Mouse (Mus musculus): Measurements from ENCODE around the gene Psen2. TPM values are rescaled to one million over a fixed set of nuclear protein-coding genes. Genes with fewer than 3 reads are reported as not detected.

Psen2 gene
- total RNA-seq (2021) = 10 to 100 TPM; 25.4 to 26.7 TPM
- long read RNA-seq, experiment 1, transcript Psen2-205 (11 exons, 1,997 nt) = major isoform, 9 of 21 reads
- long read RNA-seq, experiment 1, partial matches to known transcripts = 9 of 21 reads
- long read RNA-seq, experiment 1, other reads (novel, unspliced or antisense) = 1 of 21 reads
- long read RNA-seq, experiment 2, partial matches to known transcripts = 3 of 8 reads
- long read RNA-seq, experiment 2, other reads (novel, unspliced or antisense) = 2 of 8 reads

DNA sequence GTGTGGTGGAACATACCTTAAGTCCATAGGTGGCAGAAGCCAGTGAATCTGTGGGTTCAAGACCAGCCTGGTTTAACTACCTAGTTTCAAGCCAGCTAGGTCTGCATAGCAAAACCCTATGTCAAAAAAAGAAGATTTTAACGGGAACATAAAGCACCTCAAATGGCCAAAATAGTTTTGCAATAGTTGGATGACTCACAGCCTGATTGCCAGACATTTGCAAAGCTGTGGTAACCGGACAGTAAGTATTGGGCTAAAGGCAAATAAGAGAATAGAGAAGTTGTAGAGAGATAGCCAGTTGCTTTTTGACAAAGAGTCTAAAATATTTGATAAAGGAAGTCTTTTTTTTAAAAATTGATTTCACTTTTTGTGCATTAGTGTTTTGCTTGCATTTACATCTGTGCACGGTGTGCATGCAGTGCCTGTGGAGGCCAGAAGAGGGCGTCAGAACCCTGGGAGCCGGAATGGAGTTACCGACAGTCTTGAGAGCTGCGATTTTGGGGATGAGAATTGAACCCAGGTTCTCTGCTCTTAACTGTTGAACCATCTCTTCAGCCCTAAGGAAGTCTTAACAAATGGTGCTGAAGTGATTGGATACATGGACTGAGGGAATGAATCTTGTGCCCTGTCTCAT is at the start of gene Psen2:
Gene Psen2 (minus strand): TSS at position 75 of the 634 bp plus-strand sequence.
- DNase-seq = peak; percentile 59

DNA sequence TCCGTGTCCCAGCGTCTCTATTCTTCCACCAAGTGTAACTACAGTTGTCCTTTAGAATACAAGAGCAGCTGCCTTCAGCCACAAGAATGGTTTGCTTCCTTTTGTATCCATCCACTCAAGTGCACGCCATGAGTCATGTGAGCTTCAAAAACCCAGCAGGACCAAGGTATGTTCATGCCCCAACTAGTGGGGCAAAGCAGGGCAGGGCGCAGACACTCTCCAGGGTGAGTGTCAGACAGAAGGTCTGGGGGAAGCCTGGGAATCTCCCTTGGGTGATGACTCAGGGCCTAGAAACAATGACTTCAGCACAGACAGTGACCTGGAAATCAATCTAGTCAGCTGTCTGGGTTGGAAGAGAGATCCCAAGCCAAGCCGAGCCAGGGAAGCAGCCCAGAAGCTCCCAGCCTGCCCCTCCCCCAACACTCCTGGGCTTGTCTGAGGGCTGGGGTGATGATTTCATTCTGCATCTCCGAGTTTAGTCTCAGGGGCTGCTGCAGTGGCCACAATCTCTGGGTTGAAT is 49.6 kb upstream of the Psen2 start:
- DNase-seq = peak; percentile 82

DNA sequence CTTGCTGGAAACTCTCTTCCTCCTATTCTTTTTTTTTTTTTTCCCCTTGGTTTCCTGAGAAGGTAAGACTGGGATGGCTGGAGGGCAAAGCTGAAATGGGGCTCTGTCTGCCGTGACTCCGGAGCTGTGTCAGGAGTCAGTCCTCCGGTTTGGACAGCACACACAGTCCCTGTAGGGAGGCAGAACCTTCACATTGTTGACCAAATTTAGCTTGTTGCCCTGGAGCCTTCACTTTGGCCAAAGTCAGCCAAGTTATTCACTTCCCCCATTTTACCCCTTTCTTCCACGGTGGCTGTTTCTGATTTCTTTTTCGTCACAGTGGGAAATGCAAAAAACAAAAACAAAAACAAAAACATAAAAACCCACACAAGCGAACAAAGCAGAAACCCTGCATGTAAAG is 49.0 kb upstream of the Psen2 start:
- DNase-seq = no peak

DNA sequence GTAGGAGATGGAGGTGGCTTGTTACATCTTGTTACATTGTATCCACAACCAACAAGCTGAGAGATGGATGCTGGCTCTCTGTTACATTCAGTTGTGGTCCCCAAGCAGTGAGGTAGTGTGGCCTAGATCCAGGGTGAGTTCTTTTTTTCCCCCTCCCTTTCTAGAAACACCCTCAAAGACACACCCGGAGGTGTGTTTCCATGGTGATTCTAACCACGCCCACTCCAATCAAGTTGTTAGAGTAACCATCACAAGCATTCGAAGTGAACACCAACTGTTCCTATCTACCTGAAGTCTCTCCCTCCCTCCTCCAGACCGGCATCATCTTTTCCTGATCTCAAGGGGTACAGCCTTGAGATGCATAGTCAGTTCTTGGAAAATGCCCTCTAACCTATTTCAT is 45.7 kb upstream of the Psen2 start:
- DNase-seq = no peak

DNA sequence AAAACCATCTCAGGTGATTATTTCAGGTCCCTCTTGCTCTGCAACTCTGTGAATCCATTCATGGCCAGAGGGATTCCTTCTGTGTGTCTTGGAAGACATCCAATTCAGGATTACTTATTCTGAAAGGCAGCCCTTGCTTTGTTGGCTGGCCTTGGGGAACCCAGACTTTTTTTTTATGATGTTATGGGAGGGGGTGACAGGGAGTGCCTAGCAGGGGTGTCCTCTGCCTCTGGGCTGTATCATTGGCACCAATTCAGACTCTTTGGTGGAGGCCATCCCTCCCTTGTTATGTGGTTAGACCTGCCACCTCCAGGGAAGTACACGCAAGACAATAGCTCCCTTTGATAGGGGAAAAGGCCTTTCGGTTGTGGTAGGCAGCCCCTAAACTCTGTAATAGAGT is 44.4 kb upstream of the Psen2 start:
- peak; percentile 20 for DNase-seq

DNA sequence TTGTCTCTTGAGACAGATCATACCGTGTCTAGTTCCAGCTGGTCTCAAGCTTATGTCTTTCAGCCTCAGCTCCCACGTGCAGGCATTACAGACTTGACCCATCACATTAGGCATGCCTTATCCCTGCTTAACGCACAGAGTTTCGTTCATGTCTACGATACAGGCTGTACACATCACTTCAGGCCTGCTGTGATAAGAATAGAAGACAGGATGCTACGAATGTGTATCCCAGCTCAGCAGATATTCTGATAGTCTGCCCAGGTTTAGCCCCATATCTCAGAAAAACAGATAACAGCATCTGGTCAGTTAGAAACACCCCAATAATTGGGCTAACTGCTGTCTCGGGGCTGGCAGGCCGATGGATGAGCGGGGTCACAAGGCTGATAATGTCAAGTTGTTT is 43.7 kb upstream of the Psen2 start:
- no peak for DNase-seq

DNA sequence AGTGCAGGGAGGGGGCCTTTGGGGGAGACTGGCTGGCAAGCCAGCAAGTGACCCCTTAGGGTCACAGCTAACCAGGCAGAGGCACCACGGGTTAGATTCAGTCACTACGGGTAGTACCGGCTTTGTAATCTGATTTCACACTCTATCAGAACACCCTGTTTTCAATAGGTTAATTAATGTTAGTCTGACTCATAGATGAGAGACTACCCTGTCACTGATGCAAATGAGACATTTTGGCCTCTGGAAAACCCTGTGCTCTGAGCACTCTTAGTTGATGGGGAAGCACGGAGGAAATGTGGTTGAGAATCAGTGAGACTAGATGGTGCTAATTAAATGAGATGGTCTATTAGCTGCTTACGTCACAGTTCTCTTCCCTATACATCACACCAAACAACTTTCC is 40.4 kb upstream of the Psen2 start:
- DNase-seq = no peak

DNA sequence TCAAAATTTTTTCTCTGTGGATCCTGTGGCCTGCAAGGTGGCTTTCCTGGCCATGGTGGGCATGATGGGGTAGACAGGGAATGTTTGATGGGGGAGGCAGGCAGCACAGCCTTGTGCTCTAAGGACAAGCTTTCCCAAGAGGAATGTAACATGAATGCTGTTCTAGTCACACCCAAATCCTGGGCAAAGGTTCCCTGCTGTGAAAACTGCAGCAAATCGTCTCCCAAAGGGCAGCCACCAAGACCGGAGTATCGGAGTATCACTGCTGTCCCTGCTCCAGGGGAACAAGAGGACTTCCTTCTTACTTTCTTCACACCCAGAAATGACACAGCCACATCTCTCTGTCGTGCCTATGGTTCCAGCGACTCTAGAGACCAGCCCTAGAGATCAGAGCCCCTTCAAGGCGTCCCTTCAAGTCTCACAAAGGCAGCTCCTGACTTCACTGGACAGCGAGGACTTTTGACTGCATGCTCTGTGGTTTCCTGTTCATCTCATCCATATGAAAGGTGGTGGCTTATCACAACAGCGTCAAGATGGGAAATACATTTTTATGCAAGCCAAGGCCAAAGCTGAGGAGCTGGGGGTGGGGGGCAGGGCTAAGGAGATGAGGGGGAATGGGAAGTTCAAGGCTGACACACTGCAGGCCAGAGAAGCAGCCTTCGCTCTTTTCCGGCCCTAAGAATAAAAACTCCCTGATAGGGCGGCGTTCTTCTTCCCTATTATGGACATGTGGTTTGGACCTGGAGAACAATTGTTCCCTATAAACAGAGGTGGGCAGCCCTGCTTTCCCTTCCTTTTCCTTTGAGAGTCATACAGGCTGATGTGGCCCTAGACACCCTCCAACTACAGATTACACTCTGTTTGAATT is 39.2 kb upstream of the Psen2 start:
- DNase-seq = peak; percentile 46

DNA sequence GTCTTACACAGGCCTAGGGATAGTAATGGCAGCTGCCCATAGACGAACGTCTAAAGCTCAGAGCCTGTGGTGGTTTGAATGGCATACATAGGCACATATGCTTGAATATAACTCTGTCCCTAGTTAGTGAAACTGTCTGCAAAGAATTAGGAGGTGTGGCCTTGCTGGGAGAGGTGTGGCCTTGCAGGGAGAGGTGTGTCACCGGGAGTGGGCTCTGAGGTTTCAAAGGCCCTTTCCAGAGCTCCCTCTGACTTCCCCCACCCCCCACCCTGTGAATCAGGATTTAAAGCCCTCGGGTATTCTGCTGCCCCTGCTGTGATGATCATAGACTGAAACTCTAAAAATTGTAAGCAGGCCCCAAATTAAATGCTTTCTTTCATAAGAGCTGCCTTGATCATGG is 37.8 kb upstream of the Psen2 start:
- no peak for DNase-seq

DNA sequence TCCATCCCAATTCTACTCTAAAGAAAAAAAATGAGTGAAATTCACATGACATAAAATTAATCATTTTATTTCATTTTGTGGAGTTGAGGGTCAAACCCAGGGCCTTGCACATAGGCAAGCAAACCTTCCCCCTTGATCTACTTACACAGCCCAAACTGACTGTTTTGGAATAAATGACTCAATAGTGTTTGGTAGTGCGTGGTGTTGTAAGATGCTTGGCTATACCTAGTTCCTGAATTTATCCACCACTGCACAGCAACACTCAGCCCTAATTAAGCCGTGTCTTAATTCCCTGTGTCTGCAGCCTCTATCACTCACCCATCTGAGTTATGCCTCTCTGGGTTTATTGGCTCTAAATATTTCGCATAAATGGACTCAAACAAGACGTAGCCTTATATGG is 37.1 kb upstream of the Psen2 start:
- DNase-seq = no peak

DNA sequence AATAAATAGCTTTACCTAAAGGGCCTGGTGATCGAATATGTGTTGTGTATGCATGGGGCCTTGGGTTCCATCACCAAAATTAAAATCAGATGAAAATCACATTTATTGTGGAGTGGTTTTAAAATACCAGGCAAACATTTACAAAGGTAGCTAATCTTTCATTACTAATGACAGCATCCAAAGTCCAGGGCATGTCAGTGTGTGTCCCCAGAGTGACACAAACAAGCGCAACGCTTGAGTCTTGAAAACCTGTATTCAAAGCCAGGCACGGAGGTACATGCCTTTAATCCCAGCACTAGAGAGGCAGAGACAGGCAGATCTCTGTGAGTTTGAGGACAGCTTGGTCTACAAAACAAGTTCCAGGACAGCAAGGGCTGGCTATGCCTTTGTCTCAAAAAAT is 36.5 kb upstream of the Psen2 start:
- DNase-seq = no peak

DNA sequence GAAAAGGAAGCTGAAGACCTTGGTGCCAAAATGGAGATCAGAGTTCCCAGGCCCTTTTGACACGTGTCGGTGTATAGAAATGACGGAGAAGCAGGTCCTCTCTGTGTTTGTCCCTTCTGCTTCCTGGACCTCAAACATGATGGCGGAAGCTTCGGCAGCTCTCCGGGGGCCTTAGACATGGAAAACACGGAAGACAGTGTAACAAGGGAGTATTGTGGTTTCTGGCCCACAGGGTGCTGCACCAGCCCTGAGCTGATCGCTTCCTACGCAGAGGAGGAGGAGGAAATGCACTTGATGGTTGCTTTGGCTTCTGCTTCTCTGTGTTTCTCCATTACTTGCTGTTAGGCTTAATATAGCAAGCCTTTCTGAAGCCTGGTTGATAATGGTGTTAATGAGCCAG is 32.9 kb upstream of the Psen2 start:
- DNase-seq = no peak

DNA sequence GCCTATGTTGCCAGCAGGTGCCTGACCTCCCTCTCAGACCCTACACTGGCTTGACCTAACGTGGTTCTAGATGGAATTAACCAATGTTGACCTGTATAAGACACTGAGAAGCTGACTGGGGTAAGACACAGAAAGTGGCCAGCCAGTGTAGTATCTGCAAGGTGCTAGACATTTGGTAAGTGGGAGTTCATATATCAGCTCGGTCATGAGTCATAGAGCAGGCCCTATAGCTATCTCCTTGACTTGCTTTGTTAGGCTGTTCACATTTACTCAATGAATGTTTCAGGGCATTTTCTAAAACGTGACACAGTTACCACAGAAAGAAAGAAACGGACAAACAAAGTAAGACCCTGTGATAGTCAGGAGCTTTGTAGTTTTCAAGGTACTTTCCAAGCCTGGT is 27.1 kb upstream of the Psen2 start:
- DNase-seq = no peak

DNA sequence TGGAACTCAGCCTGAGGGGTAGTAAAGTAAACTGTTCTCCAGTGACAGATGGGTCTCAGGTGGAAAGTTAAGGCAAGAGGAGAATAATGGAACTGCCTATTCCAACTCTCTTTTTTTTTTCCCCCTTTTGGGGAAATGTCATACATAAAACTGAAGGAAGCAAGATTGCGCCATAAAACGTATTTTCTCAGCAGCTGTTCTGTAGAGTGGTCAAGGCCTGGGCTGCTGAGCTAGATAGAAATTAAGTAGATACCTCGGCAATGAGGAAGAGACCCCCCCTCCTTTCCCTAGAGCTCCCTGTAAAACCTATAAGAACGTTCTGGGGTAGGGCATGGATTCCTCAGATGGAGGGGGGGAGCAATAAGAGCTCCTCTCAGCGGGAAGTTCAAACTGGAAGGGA is 26.6 kb upstream of the Psen2 start:
- DNase-seq = no peak

DNA sequence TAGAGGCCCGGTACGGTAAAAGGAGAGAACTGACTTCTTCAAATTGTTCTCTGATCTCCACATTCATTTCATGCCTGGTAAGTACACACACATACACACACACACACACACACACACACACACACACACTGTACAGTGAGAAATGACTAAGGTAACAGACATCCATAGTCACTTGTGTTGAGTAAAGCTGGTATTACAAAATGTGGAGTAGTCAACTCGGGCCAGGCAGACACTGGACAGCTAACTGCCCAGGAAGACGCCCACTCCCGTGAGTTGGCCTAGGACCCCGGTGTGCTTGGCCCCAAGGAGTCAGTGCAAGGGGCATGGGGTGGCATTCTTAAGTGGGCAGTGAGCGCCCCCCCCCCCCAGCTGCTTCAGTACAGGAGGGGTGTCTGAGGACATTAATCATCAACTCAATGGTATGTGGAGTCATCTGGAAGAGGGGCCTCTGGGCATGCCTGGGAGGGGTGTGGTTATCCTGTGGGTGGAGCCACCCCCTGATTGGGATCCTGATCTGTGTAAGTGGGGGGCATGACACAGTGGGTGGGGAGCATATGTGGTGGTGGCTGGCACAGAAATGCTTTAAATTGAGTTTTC is 25.7 kb upstream of the Psen2 start:
- DNase-seq = no peak

DNA sequence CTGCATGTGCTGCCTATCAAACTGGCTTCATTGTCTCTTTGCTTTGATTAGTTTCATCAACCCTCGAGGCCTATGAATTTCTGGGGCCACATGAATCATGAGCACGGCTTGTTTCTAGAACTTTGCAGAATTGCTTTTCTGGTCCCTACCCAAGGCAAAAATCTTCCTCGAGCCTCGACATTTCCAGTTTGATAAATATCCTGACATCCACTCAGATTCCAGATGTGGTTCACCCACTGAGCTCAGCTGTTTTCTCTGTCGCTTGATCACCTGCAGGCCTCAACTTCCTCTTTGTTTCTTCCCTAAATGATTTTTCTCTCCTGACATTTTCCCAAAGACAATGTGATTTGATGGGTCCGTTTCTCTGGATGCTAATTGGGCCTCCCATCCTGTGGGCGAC is 25.0 kb upstream of the Psen2 start:
- no peak for DNase-seq

DNA sequence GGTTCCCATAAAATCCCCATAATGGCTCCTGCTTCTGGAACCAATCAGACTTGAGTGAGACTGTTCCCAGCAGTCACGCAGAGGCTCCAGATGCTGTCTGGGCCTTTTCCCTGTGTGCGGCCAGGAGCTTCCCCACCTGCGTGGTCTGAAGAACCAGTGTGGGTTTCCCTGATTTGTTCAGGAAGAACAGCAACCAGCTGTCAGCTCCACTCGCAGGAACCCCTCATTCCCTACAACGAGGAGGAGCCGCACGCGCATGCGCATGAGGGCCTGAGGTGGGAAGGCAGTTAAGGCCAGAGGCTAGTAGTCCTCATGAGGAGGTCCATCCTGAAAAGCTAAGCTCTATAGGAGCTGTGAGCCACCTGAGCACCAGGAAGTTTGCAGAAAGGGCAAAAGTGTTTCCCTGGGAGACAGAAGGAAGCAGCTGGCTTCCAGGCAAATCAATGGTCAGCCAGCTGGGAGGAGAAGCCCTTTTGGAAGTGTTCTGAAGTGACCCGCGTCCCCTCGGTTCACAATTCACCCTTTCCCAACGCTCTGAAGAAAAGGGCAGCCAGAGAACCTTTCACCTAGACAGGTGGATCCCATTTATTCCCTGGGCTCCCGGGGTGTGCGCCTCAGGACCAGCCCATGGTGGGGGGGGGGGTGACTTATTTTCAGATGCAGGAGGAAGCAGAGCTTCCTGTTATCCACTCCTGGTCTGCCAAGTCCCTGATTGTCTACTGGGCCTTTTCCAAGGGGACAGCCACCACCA is 23.0 kb upstream of the Psen2 start:
- DNase-seq = peak; percentile 45

DNA sequence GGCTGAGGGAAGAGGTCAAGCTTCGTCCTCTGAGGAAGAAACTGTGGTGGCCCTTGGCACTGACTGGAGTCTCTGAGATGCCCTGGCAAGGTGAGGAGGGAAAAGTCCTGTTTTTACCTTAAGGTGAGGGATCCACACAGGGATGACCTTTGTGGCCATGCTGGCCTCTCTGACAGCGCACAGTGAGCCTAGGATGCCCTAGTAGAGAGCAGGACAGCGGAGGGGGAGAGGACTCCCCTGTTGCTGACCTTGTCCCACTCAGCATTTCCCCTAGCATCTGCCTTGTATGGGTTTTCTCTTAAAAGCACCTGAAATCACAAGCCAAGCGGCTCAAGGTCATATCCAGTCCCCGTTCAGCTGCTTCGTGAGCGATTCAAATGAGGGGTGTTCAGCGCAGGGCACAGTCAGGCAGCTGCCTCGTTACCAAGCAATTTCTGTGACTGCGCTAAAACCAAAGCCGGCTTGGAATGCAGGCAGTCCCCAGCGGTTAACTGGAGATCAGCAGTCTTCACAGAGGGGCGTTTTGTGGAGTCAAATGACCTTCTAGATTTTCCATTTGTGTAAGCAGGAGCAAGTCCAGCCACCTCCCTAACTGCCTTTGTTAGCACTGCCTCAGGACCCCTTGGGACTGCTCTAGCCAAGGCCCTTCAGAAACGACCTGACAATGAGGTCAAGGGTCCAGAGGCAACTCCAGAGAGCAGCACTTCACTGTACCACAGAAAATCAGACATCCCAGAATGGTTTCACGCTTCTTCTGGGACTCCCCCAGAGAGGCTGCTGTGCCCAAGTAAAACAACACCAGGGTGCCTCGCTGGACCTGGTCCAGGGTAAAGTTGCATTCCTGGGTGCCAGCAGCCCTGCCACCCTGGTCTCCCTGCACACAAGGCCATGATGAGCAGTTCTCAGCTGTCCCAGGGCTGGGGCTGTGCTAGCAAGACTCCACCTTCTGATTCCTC is 20.9 kb upstream of the Psen2 start:
- DNase-seq = peak; percentile 63

DNA sequence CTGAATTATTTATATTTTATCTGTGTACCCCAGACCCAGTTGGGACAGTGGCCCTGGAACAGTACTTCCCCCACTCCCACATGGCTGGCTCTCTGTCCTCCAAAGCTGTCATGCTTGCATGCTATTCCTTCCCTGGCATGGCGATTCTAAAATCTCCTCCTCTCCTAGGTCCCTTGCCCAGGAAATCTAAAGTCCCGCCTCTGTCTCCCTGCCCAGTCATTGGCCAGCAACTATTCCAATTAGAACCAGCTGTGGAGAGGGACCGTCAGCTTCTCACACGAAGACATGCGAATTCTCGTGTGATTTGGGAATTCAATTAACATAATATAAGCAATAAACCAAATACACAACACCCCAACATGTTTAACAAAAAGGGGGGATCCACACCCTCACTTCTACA is 19.3 kb upstream of the Psen2 start:
- DNase-seq = no peak

DNA sequence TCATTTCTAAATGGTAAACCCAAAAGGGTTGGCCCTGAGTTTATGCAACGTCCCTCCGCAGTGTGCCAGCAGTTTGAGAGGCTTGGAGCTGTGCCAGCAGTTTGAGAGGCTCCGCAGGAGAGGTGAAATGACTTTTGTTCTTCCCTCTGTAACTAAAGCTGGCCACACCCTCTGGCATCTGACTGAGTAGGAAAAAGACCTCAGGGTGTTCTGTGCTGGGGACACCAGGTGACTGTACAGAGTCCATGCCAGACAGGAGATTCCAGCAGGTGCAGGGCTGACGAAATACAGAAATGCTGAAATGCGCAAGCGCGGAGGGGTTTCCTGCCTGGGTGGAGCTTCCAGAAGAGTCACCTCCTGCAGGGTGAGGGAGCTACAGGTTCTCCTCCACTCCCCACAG is 16.4 kb upstream of the Psen2 start:
- DNase-seq = peak; percentile 83

DNA sequence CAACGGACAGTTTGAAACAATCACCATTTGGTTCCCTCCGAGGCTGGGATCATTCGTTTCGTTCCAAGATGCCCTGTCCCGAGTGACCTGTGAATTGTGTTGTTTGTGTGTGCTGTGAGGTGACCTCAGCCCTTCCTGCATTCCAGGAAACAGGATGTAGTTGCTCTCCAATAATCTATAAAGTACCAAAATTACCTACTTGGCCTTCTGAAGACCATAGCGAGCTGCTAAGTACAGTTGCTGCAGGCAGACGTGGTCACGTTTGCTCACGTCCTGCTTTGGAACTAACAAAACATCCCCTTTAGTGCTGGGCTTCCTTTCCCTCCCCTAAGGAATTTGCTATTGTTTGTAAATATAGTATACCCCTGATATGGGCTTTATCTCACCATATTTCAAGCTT is 14.3 kb upstream of the Psen2 start:
- no peak for DNase-seq

Measured in adrenal gland, postnatal 10 days (tissue).